Mouse (Mus musculus) frontal cortex, postnatal 14 days (tissue): ENCODE data around the gene Gsap.
"Not testable (repeated sequence)": the region's sequence is repeated elsewhere in the genome, so short reads cannot be mapped to it uniquely, and the experiment has no call there.

Experiments used
- DNase-seq, 2 experiments: peaks; one replicate each; pipeline ENCODE4 v3.0.0; 2022; ENCODE audit warnings: low spot score in 2 of 2

The Gsap gene

DNA sequence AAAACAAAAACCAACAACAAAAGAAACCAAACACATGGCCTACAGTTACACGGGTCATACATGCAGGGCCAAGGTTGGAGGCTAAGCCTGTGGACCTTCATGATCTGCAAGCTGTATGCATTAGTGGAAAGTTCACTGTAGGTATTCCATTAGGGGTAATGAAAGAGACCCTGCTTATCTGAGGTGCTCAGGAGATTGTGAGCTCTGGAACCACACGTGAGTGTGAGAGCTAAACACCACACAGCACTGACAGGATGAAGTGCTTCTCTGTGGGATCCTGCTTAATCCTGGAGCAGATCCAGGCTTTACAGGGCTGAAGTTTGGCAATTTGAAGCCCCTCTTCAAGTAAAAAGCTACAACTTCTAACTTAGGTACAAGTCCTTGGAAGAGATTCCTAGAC, 134.1 kb downstream of the Gsap start:
- DNase-seq, result no peak

- peak in 1 of 2 experiments; percentile 16 for DNase-seq
Measured at GRCm38 (mm10) chr5:21326494-21326893, 140.4 kb downstream of the Gsap start.

DNA sequence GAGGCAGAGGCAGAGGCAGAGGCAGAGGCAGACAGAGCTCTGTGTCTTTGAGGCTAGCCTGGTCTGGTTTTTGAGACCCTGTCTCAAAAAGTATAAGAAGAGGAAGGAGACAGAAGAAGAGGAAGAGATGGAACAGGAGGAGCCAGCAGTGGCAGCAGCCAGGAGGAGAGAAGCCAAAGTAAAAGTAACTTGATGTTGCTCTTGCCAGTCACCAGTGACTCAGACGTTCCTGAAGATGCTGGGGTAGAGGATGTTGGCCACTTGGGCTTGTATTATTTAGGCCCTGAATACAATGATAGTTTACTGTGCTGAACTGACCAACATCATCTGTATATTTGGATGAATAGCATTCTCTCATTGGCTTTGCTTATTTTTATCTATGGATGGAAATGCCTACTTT, 142.5 kb downstream of the Gsap start:
- DNase-seq, result no peak

DNA sequence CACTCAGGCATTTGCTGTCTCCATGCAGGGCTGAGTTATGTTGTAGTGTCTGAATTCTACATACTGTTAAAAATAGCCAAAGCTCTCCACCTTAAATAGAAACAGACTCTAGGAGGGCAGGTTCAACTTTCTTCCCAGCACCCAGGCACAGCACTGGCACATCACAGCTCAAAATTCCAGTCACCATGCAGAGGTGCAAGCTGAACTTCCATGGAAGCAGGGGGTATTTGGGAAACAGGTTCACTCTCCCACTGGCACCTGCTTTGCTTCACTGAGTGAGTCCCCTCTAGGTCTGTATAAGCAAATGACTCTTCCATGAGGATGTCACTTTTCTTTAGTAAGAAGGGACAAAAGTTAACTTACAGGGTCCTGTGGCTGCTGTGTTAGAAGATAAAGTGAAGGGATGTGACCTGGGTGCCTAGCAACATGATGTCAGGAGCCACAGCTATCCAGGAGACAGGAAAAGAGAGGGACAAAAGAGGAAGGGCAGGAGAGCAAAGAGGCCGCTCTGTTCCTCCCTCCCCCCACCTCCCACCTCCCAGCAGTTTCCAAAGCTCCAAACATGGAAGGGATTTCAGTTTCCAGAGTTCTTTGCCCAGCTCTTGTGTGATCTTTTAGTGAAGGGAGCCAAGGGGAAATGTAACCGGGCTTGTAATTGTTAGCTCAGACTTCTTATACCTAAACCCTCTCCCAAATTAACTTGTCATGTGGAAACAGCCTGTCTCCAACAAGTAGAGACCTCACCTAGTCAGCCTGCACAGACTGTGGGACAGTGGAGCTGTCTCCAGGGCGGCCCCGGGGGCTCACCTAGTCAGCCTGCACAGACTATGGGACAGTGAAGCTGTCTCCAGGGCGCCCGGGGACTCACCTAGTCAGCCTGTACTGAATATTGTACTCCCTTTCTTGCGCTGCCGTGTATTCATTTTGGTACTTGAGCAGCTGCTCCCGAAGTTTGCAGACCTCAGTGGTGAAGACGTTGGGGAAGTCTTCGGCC, 143.9 kb downstream of the Gsap start:
- DNase-seq, result no peak

DNA sequence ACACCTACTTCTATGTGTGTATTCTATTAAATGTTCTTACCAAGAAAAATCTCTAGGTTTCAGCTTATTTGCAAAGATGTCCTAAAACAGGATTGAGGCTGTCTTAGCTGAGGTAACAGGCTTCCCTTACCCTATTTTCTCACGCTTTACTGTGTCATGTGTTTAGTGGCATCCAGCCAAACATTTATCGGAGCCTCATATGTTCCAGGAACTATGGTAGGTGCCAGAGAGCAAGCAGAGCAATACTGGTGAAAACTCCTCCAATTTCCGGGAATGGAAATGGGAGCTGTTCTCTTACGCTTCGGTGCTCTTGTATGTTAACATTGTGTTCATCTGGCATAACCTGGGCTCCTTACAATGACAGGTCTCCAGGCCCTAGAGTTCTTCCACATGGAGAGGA, 145.6 kb downstream of the Gsap start:
- no peak for DNase-seq

GRCm38 (mm10) chr5:21332119-21332518, 146.1 kb downstream of the Gsap start:
- no peak for DNase-seq

DNA sequence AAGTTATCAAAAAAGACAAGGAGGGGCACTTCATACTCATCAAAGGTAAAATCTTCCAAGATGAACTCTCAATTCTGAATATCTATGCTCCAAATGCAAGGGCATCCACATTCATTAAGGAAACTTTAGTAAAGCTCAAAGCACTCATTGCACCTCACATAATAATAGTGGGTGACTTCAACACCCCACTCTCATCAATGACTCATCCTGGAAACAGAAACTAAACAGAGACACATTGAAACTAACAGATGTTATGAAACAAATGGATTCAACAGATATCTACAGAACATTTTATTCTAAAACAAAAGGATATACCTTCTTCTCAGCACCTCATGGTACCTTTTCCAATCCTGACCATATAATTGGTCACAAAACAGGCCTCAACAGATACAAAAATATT, 156.2 kb downstream of the Gsap start:
- not testable (repeated sequence) for DNase-seq

- DNase-seq, result no peak
Measured at GRCm38 (mm10) chr5:21348366-21348765, 162.3 kb downstream of the Gsap start.

GRCm38 (mm10) chr5:21351678-21352077, 165.6 kb downstream of the Gsap start:
- DNase-seq, result no peak

- DNase-seq, result no peak
Measured at GRCm38 (mm10) chr5:21358648-21359047, 172.6 kb downstream of the Gsap start.

DNA sequence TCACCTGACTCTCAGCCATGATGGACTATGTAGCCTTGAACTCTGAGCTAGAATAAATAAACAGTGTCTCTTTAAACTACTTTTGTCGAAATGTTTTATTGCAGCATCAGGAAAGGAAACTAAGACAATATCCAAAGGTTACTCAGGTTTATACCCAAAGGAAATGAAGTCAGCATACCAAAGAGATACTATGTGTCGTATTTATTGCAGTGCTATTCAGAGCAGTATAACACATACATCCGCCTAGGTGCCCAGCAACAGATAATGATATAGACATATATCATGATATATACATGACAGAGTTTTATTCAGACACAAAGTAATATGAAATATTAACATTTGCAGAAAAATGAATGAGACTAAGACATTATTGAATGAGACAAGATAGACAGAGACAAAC, 177.3 kb downstream of the Gsap start:
- no peak for DNase-seq
